Mouse (Mus musculus): ENCODE data around the gene Marc1.

DNA sequence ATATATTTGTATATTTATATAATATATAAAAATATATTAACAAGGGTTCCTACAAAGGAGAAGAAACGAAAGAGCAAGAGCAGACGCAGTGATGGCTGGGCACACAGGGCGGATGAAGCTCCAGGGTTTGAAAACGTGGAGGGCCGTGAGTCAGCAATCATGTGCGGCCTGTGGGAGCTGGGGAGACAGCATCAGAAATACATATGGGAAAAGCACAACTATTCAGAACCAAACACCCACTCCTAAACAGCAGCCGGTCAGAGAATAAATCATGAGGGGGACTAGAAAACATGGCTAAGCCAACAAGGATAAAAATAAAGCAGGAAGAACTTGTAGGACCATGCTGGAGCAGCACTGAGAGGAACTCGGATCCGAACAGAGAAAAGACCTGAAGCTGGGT is 46.1 kb upstream of the Marc1 start:
- TF ChIP-seq CTCF (IDR thresholded peaks at IDR 0.05; ENCODE audit: low read depth) = no peak
- no peak for TF ChIP-seq EP300 (IDR thresholded peaks at IDR 0.05; ENCODE audit: low read depth)
